8 mouse cellular contexts compared by ENCODE assay signal in genomic region chr13:107493765-107494164, GRCm38 (mm10).
DNase-seq lines count a peak whose midpoint lies in the region; ATAC-seq and TF ChIP-seq lines count a peak whose summit lies in the region.

No protein-coding gene starts in this region.

- 68% methylated on average over 13 of the region's 13 CpGs for WGBS in liver, postnatal 0 days (ENCODE audit: insufficient replicate concordance)
- WGBS in intestine, embryonic 15.5 days: 78% methylated on average over 13 of the region's 13 CpGs

- TF ChIP-seq CTCF in liver, postnatal 0 days (IDR thresholded peaks at IDR 0.05; ENCODE audit: low read depth): no peak

- H3K27me3 ChIP-seq in liver, postnatal 0 days (ENCODE audit: insufficient read depth, low read length): no peaks in the 10 kb centered on the region
- no peaks in the 10 kb centered on the region for H3K27me3 ChIP-seq in intestine, embryonic 15.5 days (replicated peaks)

- peak; percentile 95 for ATAC-seq in frontal cortex, adult (ENCODE audit: low TSS enrichment)
- ATAC-seq in liver, postnatal 0 days: no peak
- ATAC-seq in intestine, embryonic 15.5 days: no peak

- no peak overlapping the region for H3K4me2 ChIP-seq in liver, postnatal 0 days (ENCODE audit: low read depth, low read length)
- no peak overlapping the region for H3K4me2 ChIP-seq in intestine, embryonic 15.5 days (replicated peaks)

- no peak overlapping the region for H3K4me3 ChIP-seq in liver, postnatal 0 days (ENCODE audit: low read depth, low read length)
- H3K4me3 ChIP-seq in intestine, embryonic 15.5 days (replicated peaks): no peak overlapping the region

- no peaks in the 10 kb centered on the region for H3K4me1 ChIP-seq in liver, postnatal 0 days (ENCODE audit: insufficient read depth)
- no peaks in the 10 kb centered on the region for H3K4me1 ChIP-seq in intestine, embryonic 15.5 days (replicated peaks)

- no peaks in the 10 kb centered on the region for H3K9me3 ChIP-seq in liver, postnatal 0 days (ENCODE audit: low read length)
- H3K9me3 ChIP-seq in intestine, embryonic 15.5 days: no peaks in the 10 kb centered on the region

- no peak overlapping the region for H3K9ac ChIP-seq in liver, postnatal 0 days (replicated peaks)
- H3K9ac ChIP-seq in intestine, embryonic 15.5 days: no peak overlapping the region

- no peak for TF ChIP-seq EP300 in liver, postnatal 0 days (IDR thresholded peaks at IDR 0.05; ENCODE audit: low read depth)

- no peaks in the 10 kb centered on the region for H3K36me3 ChIP-seq in liver, postnatal 0 days (replicated peaks; ENCODE audit: insufficient read depth, low read length)
- no peaks in the 10 kb centered on the region for H3K36me3 ChIP-seq in intestine, embryonic 15.5 days

- H3K27ac ChIP-seq in liver, postnatal 0 days (ENCODE audit: low read depth): no peak overlapping the region
- H3K27ac ChIP-seq in intestine, embryonic 15.5 days: no peak overlapping the region

- DNase-seq in adrenal gland, adult 2 months: peak; percentile 32
- DNase-seq in adrenal gland, postnatal 4 days (ENCODE audit: low spot score in 2 of 2): no peak
- peak; percentile 65 for DNase-seq in 3134 (ENCODE audit: extremely low read depth, insufficient read length, low spot score)
- peak; percentile 83 for DNase-seq in kidney, postnatal 10 days
- DNase-seq in liver, postnatal 0 days: peak; percentile 22
- DNase-seq in skeletal muscle tissue, adult 2 months (ENCODE audit: low read depth, low spot score): peak; percentile 21

Comparison
In these comparisons a context has a peak if more than half of its experiments do, and no peak if none do; other contexts are left out.
1. DNase-seq: peak in adrenal gland, adult 2 months (single experiment), 3134 (single experiment), kidney, postnatal 10 days (single experiment), liver, postnatal 0 days (single experiment) and skeletal muscle tissue, adult 2 months (single experiment); none in adrenal gland, postnatal 4 days (0 of 2).